Mouse (Mus musculus) cortical plate, adult 2 months (tissue): ENCODE data around the gene Fmnl2. TPM values are rescaled to one million over a fixed set of nuclear protein-coding genes. Genes with fewer than 3 reads are reported as not detected.

Source experiments
- H3K27ac ChIP-seq: fragments of 200-500 bp; 2 replicates; pipeline ENCODE4 v1.5.1; 2012; ENCODE audit warnings: low read length, control low read depth, inconsistent platforms; ENCODE audit not compliant: insufficient read depth
- H3K4me1 ChIP-seq: fragments of 200-500 bp; 2 replicates; pipeline ENCODE4 v1.6.1; 2011; ENCODE audit warnings: low read length; ENCODE audit not compliant: control insufficient read depth, insufficient read depth
- H3K4me3 ChIP-seq: fragments of 200-500 bp; 2 replicates; pipeline ENCODE4 v1.5.1; 2011; ENCODE audit warnings: mild to moderate bottlenecking, low read length, control low read depth; ENCODE audit not compliant: insufficient read depth
- CTCF ChIP-seq: fragments of 200-500 bp; IDR thresholded peaks from 2 replicates; pipeline ENCODE4 v1.5.1; 2011; ENCODE audit warnings: mild to moderate bottlenecking, control low read depth, low read length; ENCODE audit not compliant: insufficient read depth; ENCODE audit errors: extremely low read depth
- POLR2A ChIP-seq: fragments of 200-500 bp; IDR thresholded peaks from 2 replicates; pipeline ENCODE4 v1.6.1; 2011; ENCODE audit warnings: mild to moderate bottlenecking, low read length, control low read depth; ENCODE audit not compliant: insufficient read depth; ENCODE audit errors: extremely low read depth
- polyA plus RNA-seq: library from polyadenylated mRNA; depleted of rRNA; stranded (reverse); fragments of >200 nt; gene quantifications from 2 replicates; pipeline ENCODE4 v1.2.3, GENCODE M21; 2012; rRNA removed

Fmnl2 gene
- polyA plus RNA-seq = 24.9 and 25.2 TPM in 2 replicates

GRCm38 (mm10) chr2:52857611-52858528 lies at the start of gene Fmnl2:
Gene Fmnl2, plus strand, starts transcription at chr2:52857860.
- H3K4me3 ChIP-seq = peak within 1 kb of the TSS; percentile 99
- TF ChIP-seq CTCF = no peak
- TF ChIP-seq POLR2A = peak; percentile 39; the same call in 1 of the 2 replicates
- H3K4me1 ChIP-seq = peaks cover 5% of the 10 kb centered on the region
- H3K27ac ChIP-seq = peak within 1 kb of the TSS; percentile 90

- Histone ChIP-seq H3K4me1 (no peaks in the 10 kb centered on the region), H3K27ac (no peak overlapping the region), H3K4me3 (no peak overlapping the region)
- no peak for TF ChIP-seq POLR2A
- TF ChIP-seq CTCF = no peak
Measured at GRCm38 (mm10) chr2:52809988-52810387, 47.7 kb upstream of the Fmnl2 start.

GRCm38 (mm10) chr2:52811691-52812090 lies 46.0 kb upstream of the Fmnl2 start:
- no peak overlapping the region for H3K27ac ChIP-seq
- TF ChIP-seq CTCF (no peak), POLR2A (no peak)
- H3K4me1 ChIP-seq = no peaks in the 10 kb centered on the region
- H3K4me3 ChIP-seq = no peak overlapping the region

- no peak overlapping the region for H3K27ac ChIP-seq
- TF ChIP-seq POLR2A (no peak), CTCF (no peak)
- no peak overlapping the region for H3K4me3 ChIP-seq
- no peaks in the 10 kb centered on the region for H3K4me1 ChIP-seq
Measured at GRCm38 (mm10) chr2:52817341-52817740, 40.3 kb upstream of the Fmnl2 start.

- Histone ChIP-seq H3K27ac (no peak overlapping the region), H3K4me1 (no peaks in the 10 kb centered on the region), H3K4me3 (no peak overlapping the region)
- TF ChIP-seq POLR2A = no peak
- no peak for TF ChIP-seq CTCF
Measured at GRCm38 (mm10) chr2:52818944-52819343, 38.7 kb upstream of the Fmnl2 start.

GRCm38 (mm10) chr2:52822214-52822613 lies 35.4 kb upstream of the Fmnl2 start:
- no peaks in the 10 kb centered on the region for H3K4me1 ChIP-seq
- no peak overlapping the region for H3K4me3 ChIP-seq
- H3K27ac ChIP-seq = no peak overlapping the region
- TF ChIP-seq POLR2A (no peak), CTCF (no peak)

GRCm38 (mm10) chr2:52828077-52828476 lies 29.6 kb upstream of the Fmnl2 start:
- no peak overlapping the region for H3K27ac ChIP-seq

GRCm38 (mm10) chr2:52830513-52830912 lies 27.1 kb upstream of the Fmnl2 start:
- Histone ChIP-seq H3K27ac (no peak overlapping the region), H3K4me3 (no peak overlapping the region), H3K4me1 (no peaks in the 10 kb centered on the region)
- no peak for TF ChIP-seq POLR2A
- TF ChIP-seq CTCF = no peak

More at GRCm38 (mm10) chr2:52828077-52828476, 29.6 kb upstream of the Fmnl2 start:
- Histone ChIP-seq H3K4me3 (no peak overlapping the region), H3K4me1 (no peaks in the 10 kb centered on the region)
- no peak for TF ChIP-seq POLR2A
- TF ChIP-seq CTCF = no peak

GRCm38 (mm10) chr2:52831585-52831984 lies 26.1 kb upstream of the Fmnl2 start:
- no peak overlapping the region for H3K4me3 ChIP-seq
- TF ChIP-seq CTCF = no peak
- no peak for TF ChIP-seq POLR2A
- no peaks in the 10 kb centered on the region for H3K4me1 ChIP-seq
- H3K27ac ChIP-seq = no peak overlapping the region

- no peak for TF ChIP-seq POLR2A
- TF ChIP-seq CTCF = no peak
- H3K27ac ChIP-seq = no peak overlapping the region
- no peak overlapping the region for H3K4me3 ChIP-seq
- no peaks in the 10 kb centered on the region for H3K4me1 ChIP-seq
Measured at GRCm38 (mm10) chr2:52835726-52836125, 21.9 kb upstream of the Fmnl2 start.
